Mouse (Mus musculus): ENCODE measurements around the gene Sohlh2.

DNA sequence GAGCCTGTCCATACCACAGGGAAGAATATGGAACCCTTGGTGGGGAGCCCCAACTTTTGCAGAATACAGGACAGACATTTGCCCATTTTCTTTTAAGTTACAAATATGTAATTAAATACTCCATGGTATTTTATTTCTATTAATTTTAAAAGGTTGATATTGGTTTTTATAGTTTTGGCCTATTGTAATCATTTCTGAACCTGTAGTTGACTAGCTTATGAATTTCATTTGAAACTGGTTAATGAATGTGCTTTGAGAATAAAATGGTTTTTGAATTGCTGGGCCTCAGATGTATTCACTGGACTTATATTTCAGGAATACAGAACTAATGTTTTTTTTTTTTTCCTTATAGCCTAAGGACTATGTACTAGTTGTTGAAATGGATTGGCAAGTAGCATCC is 44.8 kb upstream of the Sohlh2 start, which contains the start of gene Ccdc169:
- TF ChIP-seq CTCF (IDR thresholded peaks at IDR 0.05; ENCODE audit: low read depth), result no peak
- no peak for TF ChIP-seq EP300 (IDR thresholded peaks at IDR 0.05; ENCODE audit: low read depth)
